Mouse (Mus musculus): ENCODE data around the gene 1700011L22Rik. TPM values are rescaled to one million over a fixed set of nuclear protein-coding genes. Genes with fewer than 3 reads are reported as not detected.
A peak's percentile ranks its signal among the peaks of the same experiment; 100 is the strongest.

1700011L22Rik gene
- polyA plus RNA-seq, 1 experiment from 2014 or later = not detected

DNA sequence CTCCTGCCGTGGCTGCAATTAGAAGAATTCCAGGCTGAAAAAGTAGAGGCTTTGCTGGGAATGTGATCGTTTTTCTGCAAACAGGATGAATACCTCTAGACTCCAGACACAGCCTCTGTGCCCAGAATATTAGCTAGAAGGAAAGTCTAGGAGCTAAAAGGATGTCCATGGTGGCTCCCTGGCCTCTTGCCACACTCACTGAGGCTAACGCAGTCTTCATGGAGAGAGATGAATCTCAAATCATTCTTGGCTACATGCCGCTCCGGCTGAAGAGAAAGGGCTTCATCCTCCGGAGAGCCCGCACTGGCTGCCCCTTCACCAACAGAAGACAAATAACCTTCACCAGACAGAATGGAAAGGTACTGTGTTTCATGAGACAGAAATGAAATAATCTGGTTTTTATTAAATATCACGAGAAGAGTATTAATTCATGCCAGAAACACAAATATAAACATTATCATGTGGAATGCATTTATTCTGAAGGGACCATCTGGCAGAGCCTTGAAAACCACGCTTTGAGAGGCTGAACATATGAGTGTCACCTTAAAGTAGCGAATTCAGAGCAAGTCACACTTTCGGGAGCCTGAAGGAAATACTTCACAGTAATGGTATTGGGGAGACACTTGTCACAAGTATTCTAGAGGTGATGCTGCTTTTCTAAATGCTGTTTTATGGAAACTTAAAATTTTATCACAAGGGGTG is 46.8 kb downstream of the 1700011L22Rik start:
- Histone ChIP-seq H3K27ac (ENCODE audit: low read length) (0 out of 2 replicates have a peak overlapping the region, but pooled peaks have one; percentile 17), H3K36me3 (ENCODE audit: control insufficient read depth, insufficient read depth, low read length) (no peaks in the 10 kb centered on the region), H3K4me1 (ENCODE audit: control insufficient read depth, insufficient read depth, low read length) (no peaks in the 10 kb centered on the region), H3K9ac (ENCODE audit: low read depth, low read length) (no peak overlapping the region), H3K4me2 (ENCODE audit: low read depth, low read length) (no peak overlapping the region), H3K27me3 (replicated peaks; ENCODE audit: control insufficient read depth, insufficient read depth, low read length) (no peaks in the 10 kb centered on the region), H3K4me3 (ENCODE audit: low read length) (no peak overlapping the region), H3K9me3 (ENCODE audit: control insufficient read depth, low read length) (no peaks in the 10 kb centered on the region)
- WGBS = 57% methylated on average over 11 of the region's 11 CpGs
- no peak for ATAC-seq

DNA sequence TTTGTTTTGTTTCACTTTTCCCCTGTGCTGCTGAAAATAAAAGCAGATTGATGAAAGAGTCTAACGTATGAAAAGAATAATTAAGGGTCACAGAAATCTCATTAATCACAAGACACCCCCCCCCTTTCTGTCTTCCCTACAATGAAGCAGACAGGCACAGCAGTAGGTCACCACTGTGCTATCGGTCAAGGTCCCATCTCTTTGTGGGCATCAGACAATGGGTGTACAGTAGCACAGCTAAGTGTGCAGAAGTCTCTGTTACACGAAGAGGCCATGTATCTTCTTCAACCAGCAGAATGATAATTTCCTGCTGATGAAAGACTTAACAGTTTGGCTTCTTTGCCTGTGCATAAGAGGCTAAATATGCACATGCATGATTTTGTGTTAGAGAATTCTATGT is 49.7 kb downstream of the 1700011L22Rik start:
- no peak overlapping the region for H3K4me2 ChIP-seq (ENCODE audit: low read depth, low read length)
- no peaks in the 10 kb centered on the region for H3K9me3 ChIP-seq (ENCODE audit: control insufficient read depth, low read length)
- ATAC-seq = no peak
- no peak overlapping the region for H3K9ac ChIP-seq (ENCODE audit: low read depth, low read length)
- no peak overlapping the region for H3K27ac ChIP-seq (ENCODE audit: low read length)
- H3K27me3 ChIP-seq (replicated peaks; ENCODE audit: control insufficient read depth, insufficient read depth, low read length) = no peaks in the 10 kb centered on the region
- WGBS = 72% methylated on average over 3 of the region's 3 CpGs
- H3K4me1 ChIP-seq (ENCODE audit: control insufficient read depth, insufficient read depth, low read length) = no peaks in the 10 kb centered on the region
- H3K36me3 ChIP-seq (ENCODE audit: control insufficient read depth, insufficient read depth, low read length) = no peaks in the 10 kb centered on the region
- no peak overlapping the region for H3K4me3 ChIP-seq (ENCODE audit: low read length)

DNA sequence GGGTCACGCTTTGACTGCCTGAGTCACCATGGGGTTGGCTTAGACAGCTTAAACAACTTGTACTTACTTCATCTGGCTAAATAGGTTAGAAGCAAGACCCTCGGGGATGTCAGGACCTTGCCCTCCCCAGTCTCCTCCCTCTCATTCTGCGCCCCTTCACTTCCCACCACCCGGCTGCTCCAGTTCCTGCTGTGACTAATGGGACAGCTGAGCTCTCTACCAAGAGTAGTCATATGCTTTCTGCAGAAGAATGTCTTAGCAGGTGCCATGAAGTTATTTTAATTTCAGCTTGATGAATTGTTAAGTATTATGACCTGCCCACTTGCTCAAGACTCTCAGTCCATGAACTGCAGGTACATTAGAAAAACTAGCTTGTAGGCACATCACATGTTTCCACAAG is 51.9 kb downstream of the 1700011L22Rik start:
- Histone ChIP-seq H3K9me3 (ENCODE audit: control insufficient read depth, low read length) (no peaks in the 10 kb centered on the region), H3K36me3 (ENCODE audit: control insufficient read depth, insufficient read depth, low read length) (no peaks in the 10 kb centered on the region), H3K4me3 (ENCODE audit: low read length) (no peak overlapping the region), H3K27ac (ENCODE audit: low read length) (no peak overlapping the region), H3K4me2 (ENCODE audit: low read depth, low read length) (no peak overlapping the region), H3K27me3 (replicated peaks; ENCODE audit: control insufficient read depth, insufficient read depth, low read length) (no peaks in the 10 kb centered on the region), H3K4me1 (ENCODE audit: control insufficient read depth, insufficient read depth, low read length) (0 out of 2 replicates have a peak, but pooled peaks cover 3% of the 10 kb centered on the region), H3K9ac (ENCODE audit: low read depth, low read length) (no peak overlapping the region)
- 86% methylated on average over 4 of the region's 4 CpGs for WGBS
- no peak for ATAC-seq

DNA sequence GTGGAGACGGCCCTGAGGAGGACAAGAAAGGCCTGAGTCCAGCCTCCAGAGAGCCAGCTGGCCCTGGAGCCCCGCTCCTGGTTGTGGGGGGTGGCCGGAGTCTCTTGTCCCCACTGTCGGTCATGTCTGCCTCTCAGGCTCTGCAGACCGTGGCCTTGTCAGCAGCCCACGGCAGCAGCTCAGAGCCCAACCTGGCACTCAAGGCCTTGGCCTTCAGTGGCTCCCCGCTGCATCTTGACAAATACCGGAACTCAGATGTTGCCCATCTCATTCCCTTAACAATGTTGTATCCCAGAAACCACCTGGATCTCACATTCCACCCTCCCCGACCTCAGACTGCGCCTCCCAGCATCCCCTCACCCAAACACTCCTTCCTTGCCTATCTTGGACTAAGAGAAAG is 58.3 kb downstream of the 1700011L22Rik start:
- 92% methylated on average over 10 of the region's 10 CpGs for WGBS
- H3K36me3 ChIP-seq (ENCODE audit: control insufficient read depth, insufficient read depth, low read length) = peaks cover 18% of the 10 kb centered on the region
- no peak overlapping the region for H3K27ac ChIP-seq (ENCODE audit: low read length)

DNA sequence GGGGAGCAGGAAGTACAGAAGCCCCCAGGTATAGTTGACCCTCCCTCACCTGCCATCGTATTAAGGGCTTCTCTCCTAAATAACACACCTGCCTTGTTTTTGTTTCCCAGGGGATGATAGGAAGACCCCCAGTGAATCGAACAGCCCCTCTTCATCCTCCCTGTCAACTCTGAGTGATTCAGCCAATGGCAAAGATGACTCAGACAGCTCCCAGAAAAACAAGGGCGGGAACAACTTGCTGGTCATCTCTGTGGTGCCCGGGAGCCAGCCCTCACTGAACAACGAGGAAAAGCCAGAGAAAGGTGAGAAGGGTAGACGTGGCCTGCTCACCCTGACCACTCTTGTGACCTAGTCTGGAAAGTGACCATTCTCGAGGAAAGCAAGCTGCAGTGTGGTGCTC is 62.9 kb downstream of the 1700011L22Rik start:
- no peaks in the 10 kb centered on the region for H3K9me3 ChIP-seq (ENCODE audit: control insufficient read depth, low read length)
- no peak overlapping the region for H3K4me3 ChIP-seq (ENCODE audit: low read length)
- H3K36me3 ChIP-seq (ENCODE audit: control insufficient read depth, insufficient read depth, low read length) = peaks cover 24% of the 10 kb centered on the region
- no peaks in the 10 kb centered on the region for H3K27me3 ChIP-seq (replicated peaks; ENCODE audit: control insufficient read depth, insufficient read depth, low read length)
- no peak for ATAC-seq
- H3K27ac ChIP-seq (ENCODE audit: low read length) = no peak overlapping the region
- no peak overlapping the region for H3K4me2 ChIP-seq (ENCODE audit: low read depth, low read length)
- H3K4me1 ChIP-seq (ENCODE audit: control insufficient read depth, insufficient read depth, low read length) = no peaks in the 10 kb centered on the region
- H3K9ac ChIP-seq (ENCODE audit: low read depth, low read length) = no peak overlapping the region
- 75% methylated on average over 7 of the region's 7 CpGs for WGBS

More for the DNA sequence above, 58.3 kb downstream of the 1700011L22Rik start:
- Histone ChIP-seq H3K9me3 (ENCODE audit: control insufficient read depth, low read length) (no peaks in the 10 kb centered on the region), H3K27me3 (replicated peaks; ENCODE audit: control insufficient read depth, insufficient read depth, low read length) (no peaks in the 10 kb centered on the region), H3K4me3 (ENCODE audit: low read length) (no peak overlapping the region), H3K4me1 (ENCODE audit: control insufficient read depth, insufficient read depth, low read length) (0 out of 2 replicates have a peak, but pooled peaks cover 3% of the 10 kb centered on the region), H3K4me2 (ENCODE audit: low read depth, low read length) (no peak overlapping the region), H3K9ac (ENCODE audit: low read depth, low read length) (no peak overlapping the region)
- ATAC-seq = no peak

DNA sequence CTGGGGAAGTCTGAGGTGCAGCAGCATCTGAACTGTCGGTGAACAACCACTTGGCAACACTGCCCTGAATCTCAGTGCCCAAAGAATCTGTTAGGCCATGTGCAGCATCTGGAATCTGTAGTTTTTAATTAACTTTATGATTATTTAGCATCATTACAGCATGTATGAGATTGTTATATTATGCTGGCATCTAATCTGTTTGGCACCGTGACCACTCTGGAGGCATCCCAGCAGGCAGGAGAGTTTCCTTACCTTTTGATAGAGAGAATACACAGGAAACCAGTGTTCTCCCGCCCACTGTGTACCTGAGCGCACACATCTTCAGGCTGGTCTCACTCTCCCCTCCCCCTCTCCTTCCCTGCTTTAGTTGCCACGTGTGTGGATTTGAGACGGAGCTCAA is 68.7 kb downstream of the 1700011L22Rik start:
- Histone ChIP-seq H3K27me3 (replicated peaks; ENCODE audit: control insufficient read depth, insufficient read depth, low read length) (no peaks in the 10 kb centered on the region), H3K4me2 (ENCODE audit: low read depth, low read length) (no peak overlapping the region), H3K4me1 (ENCODE audit: control insufficient read depth, insufficient read depth, low read length) (no peaks in the 10 kb centered on the region), H3K9ac (ENCODE audit: low read depth, low read length) (no peak overlapping the region), H3K36me3 (ENCODE audit: control insufficient read depth, insufficient read depth, low read length) (peaks cover 12% of the 10 kb centered on the region; the same call in 1 of the 2 replicates), H3K27ac (ENCODE audit: low read length) (no peak overlapping the region), H3K9me3 (ENCODE audit: control insufficient read depth, low read length) (no peaks in the 10 kb centered on the region), H3K4me3 (ENCODE audit: low read length) (no peak overlapping the region)
- 82% methylated on average over 6 of the region's 6 CpGs for WGBS
- ATAC-seq = no peak

DNA sequence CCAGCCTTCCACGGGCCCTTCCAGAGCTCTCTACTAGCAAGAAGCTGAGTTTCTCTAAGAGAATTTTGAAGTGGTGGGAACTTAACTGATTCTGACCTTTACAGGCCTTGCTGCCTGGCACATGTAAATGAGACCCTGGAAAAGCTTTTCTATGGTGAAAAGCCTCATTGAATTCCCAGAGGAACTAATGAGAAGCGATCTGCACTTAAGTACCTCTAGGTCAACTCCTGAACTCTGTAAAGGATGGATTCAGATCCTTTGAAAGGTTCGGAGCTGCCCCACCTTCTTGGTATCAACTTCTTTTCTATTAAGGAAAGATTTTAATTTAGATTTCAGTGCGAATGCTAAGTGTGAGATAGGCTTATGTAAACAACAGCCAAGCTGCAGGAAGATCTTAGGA is 72.4 kb downstream of the 1700011L22Rik start:
- H3K9ac ChIP-seq (ENCODE audit: low read depth, low read length) = no peak overlapping the region
- no peaks in the 10 kb centered on the region for H3K27me3 ChIP-seq (replicated peaks; ENCODE audit: control insufficient read depth, insufficient read depth, low read length)
- H3K4me3 ChIP-seq (ENCODE audit: low read length) = no peak overlapping the region
- no peak overlapping the region for H3K4me2 ChIP-seq (ENCODE audit: low read depth, low read length)
- H3K36me3 ChIP-seq (ENCODE audit: control insufficient read depth, insufficient read depth, low read length) = 0 out of 2 replicates have a peak, but pooled peaks cover 5% of the 10 kb centered on the region
- H3K9me3 ChIP-seq (ENCODE audit: control insufficient read depth, low read length) = no peaks in the 10 kb centered on the region
- ATAC-seq = no peak
- no peak overlapping the region for H3K27ac ChIP-seq (ENCODE audit: low read length)
- 64% methylated on average over 4 of the region's 4 CpGs for WGBS
- H3K4me1 ChIP-seq (ENCODE audit: control insufficient read depth, insufficient read depth, low read length) = peaks cover 3% of the 10 kb centered on the region; the same call in 1 of the 2 replicates

DNA sequence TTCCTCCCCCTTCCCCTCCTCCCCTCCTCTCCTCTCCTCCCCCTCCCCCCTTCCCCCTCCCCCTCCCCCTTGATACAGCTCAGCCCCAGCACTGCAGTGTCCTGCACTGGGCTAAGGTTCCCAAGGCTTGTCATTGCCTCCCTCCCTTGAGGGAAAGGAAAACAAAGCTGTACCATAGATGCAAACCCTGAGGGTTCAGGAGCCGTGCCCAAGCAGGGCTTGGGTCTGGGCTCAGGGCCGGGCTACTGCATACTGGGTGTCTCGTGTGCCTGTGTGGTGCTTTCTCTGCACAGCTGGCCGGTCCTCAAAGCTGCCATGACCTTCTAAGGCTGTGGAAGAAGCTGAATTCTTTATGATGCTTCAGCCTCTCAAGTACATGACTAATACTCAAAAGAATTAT is 74.8 kb downstream of the 1700011L22Rik start:
- no peak overlapping the region for H3K27ac ChIP-seq (ENCODE audit: low read length)
- 63% methylated on average over 4 of the region's 4 CpGs for WGBS
- H3K4me3 ChIP-seq (ENCODE audit: low read length) = no peak overlapping the region
- H3K27me3 ChIP-seq (replicated peaks; ENCODE audit: control insufficient read depth, insufficient read depth, low read length) = no peaks in the 10 kb centered on the region
- H3K36me3 ChIP-seq (ENCODE audit: control insufficient read depth, insufficient read depth, low read length) = no peaks in the 10 kb centered on the region
- no peaks in the 10 kb centered on the region for H3K9me3 ChIP-seq (ENCODE audit: control insufficient read depth, low read length)
- H3K9ac ChIP-seq (ENCODE audit: low read depth, low read length) = no peak overlapping the region
- no peak overlapping the region for H3K4me2 ChIP-seq (ENCODE audit: low read depth, low read length)
- H3K4me1 ChIP-seq (ENCODE audit: control insufficient read depth, insufficient read depth, low read length) = peaks cover 3% of the 10 kb centered on the region; the same call in 1 of the 2 replicates
- no peak for ATAC-seq

DNA sequence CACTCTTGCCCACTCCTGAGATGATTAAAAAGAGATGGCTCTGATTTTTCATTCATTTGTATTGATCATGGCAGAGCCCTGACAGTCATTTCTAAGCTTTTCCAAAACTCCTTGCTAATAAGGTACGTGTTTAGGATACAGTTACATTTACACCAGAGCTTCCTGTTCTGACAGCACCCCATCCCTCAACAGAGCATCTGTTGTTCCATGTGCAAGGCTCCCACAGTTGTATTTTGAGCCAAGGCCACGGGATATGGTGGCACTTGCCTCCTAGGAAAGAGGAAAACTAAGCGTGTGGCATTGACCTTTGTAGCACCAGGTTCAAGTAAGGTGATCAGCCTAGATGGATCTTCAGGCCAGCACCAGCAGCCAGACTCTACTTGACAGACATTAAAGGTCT is 83.1 kb downstream of the 1700011L22Rik start:
- H3K4me3 ChIP-seq (ENCODE audit: low read length) = no peak overlapping the region
- WGBS = 76% methylated on average over 3 of the region's 3 CpGs
- H3K36me3 ChIP-seq (ENCODE audit: control insufficient read depth, insufficient read depth, low read length) = no peaks in the 10 kb centered on the region
- no peak overlapping the region for H3K9ac ChIP-seq (ENCODE audit: low read depth, low read length)
- no peak overlapping the region for H3K4me2 ChIP-seq (ENCODE audit: low read depth, low read length)
- H3K9me3 ChIP-seq (ENCODE audit: control insufficient read depth, low read length) = no peaks in the 10 kb centered on the region
- no peak for ATAC-seq
- H3K27ac ChIP-seq (ENCODE audit: low read length) = no peak overlapping the region
- H3K4me1 ChIP-seq (ENCODE audit: control insufficient read depth, insufficient read depth, low read length) = peaks cover 10% of the 10 kb centered on the region
- no peaks in the 10 kb centered on the region for H3K27me3 ChIP-seq (replicated peaks; ENCODE audit: control insufficient read depth, insufficient read depth, low read length)

DNA sequence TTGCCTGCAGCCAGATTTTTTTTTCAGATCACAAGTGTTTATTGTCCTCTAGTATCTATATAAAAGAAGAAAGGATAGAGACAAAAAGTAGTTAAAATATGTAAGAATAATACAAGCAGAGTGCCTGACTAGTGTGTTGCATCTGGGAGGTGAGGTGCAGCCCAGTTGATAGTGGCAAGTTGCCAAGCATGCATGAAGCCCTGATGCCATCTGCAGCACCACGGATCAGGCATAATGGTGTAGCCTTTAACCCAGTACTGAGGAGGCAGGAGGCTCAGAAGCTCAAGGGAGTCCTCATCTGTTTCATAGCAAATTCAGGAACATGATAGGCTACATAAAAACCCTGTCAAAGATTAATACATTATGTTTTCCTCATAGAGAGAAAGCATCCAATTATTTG is 84.0 kb downstream of the 1700011L22Rik start:
- Histone ChIP-seq H3K4me3 (ENCODE audit: low read length) (no peak overlapping the region), H3K27ac (ENCODE audit: low read length) (no peak overlapping the region), H3K4me2 (ENCODE audit: low read depth, low read length) (no peak overlapping the region), H3K36me3 (ENCODE audit: control insufficient read depth, insufficient read depth, low read length) (no peaks in the 10 kb centered on the region), H3K9me3 (ENCODE audit: control insufficient read depth, low read length) (no peaks in the 10 kb centered on the region), H3K4me1 (ENCODE audit: control insufficient read depth, insufficient read depth, low read length) (peaks cover 14% of the 10 kb centered on the region), H3K27me3 (replicated peaks; ENCODE audit: control insufficient read depth, insufficient read depth, low read length) (no peaks in the 10 kb centered on the region), H3K9ac (ENCODE audit: low read depth, low read length) (no peak overlapping the region)
- no peak for ATAC-seq
- WGBS = 48% methylated on average over 1 of the region's 1 CpGs

Measured in intestine, embryonic 16.5 days (tissue).